Mouse (Mus musculus) E14TG2a.4 (cell line): ENCODE data around the gene Pygm.

Source experiments
- CTCF ChIP-seq: conservative IDR thresholded peaks from 2 replicates; pipeline ENCODE4 v1.5.1; 2014; ENCODE audit warnings: low read length
- POU5F1 ChIP-seq: IDR thresholded peaks from 2 replicates; pipeline ENCODE4 v1.6.1; 2014; ENCODE audit warnings: low read length, borderline replicate concordance

GRCm38 (mm10) chr19:6383470-6383869 is 729 bp upstream of the Pygm start:
- no peak for TF ChIP-seq CTCF
- TF ChIP-seq POU5F1, result no peak
